Mouse (Mus musculus) thymus, adult 2 months (tissue): Measurements from ENCODE around the gene Adam17.
"Not testable (repeated sequence)": the region's sequence is repeated elsewhere in the genome, so short reads cannot be mapped to it uniquely, and the experiment has no call there.

ENCODE experiments used
- CTCF ChIP-seq: fragments of 200-500 bp; IDR thresholded peaks from 2 replicates; pipeline ENCODE4 v1.5.1; 2012; ENCODE audit warnings: mild to moderate bottlenecking, control low read depth, low read length, moderate library complexity, borderline replicate concordance; ENCODE audit not compliant: control insufficient read depth, poor library complexity, insufficient read depth; ENCODE audit errors: extremely low read depth
- POLR2A ChIP-seq: fragments of 200-500 bp; IDR thresholded peaks from 2 replicates; pipeline ENCODE4 v1.6.1; 2012; ENCODE audit warnings: mild to moderate bottlenecking, low read length, control low read depth, moderate library complexity; ENCODE audit not compliant: control insufficient read depth, poor library complexity, insufficient read depth; ENCODE audit errors: extremely low read depth

- TF ChIP-seq CTCF, POLR2A: not testable (repeated sequence)
Measured at GRCm38 (mm10) chr12:21378765-21379346, 5.4 kb upstream of the Adam17 start.
